Mouse (Mus musculus) intestine, embryonic 14.5 days (tissue): ENCODE data around the gene Tmprss9. TPM values are rescaled to one million over a fixed set of nuclear protein-coding genes. Genes with fewer than 3 reads are reported as not detected.

Source experiments
- ATAC-seq: fragments of 200-750 bp; cut with Nextera tagmentation; replicated peaks from 2 replicates; pipeline ENCODE4 v1.8.0; 2017; ENCODE audit warnings: low read depth, moderate number of reproducible peaks, moderate TSS enrichment, moderate library complexity; ENCODE audit not compliant: low FRiP score, low TSS enrichment
- DNase-seq: peaks from one replicate; pipeline ENCODE4 v3.0.0-alpha.2; 2018; ENCODE audit warnings: low spot score
- H3K27ac ChIP-seq: fragments of 300-500 bp; sonication (generic); 2 replicates; pipeline ENCODE4 v1.5.1; 2014; ENCODE audit warnings: low read depth, mild to moderate bottlenecking, control low read depth
- H3K27me3 ChIP-seq: fragments of 300-500 bp; sonication (generic); replicated peaks from 2 replicates; pipeline ENCODE4 v1.6.1; 2014; ENCODE audit warnings: low read length, control low read depth; ENCODE audit not compliant: control insufficient read depth, insufficient read depth
- H3K36me3 ChIP-seq: fragments of 300-500 bp; sonication (generic); 2 replicates; pipeline ENCODE4 v1.6.1; 2014; ENCODE audit warnings: low read length, control low read depth; ENCODE audit not compliant: control insufficient read depth, insufficient read depth
- H3K4me1 ChIP-seq: fragments of 300-500 bp; sonication (generic); replicated peaks from 2 replicates; pipeline ENCODE4 v1.6.1; 2014; ENCODE audit warnings: low read length, control low read depth, mixed read lengths; ENCODE audit not compliant: control insufficient read depth, insufficient read depth
- H3K4me2 ChIP-seq: fragments of 300-500 bp; sonication (generic); 2 replicates; pipeline ENCODE4 v1.6.1; 2014; ENCODE audit warnings: low read length
- H3K4me3 ChIP-seq: fragments of 300-500 bp; sonication (generic); 2 replicates; pipeline ENCODE4 v1.5.1; 2014; ENCODE audit warnings: low read depth, low read length, control low read depth, mixed read lengths
- H3K9ac ChIP-seq: fragments of 300-500 bp; sonication (generic); 2 replicates; pipeline ENCODE4 v1.6.1; 2014; ENCODE audit warnings: mild to moderate bottlenecking, low read length
- H3K9me3 ChIP-seq: fragments of 300-500 bp; sonication (generic); 2 replicates; pipeline ENCODE4 v1.6.1; 2016; ENCODE audit warnings: low read length, control low read depth; ENCODE audit not compliant: control insufficient read depth
- WGBS: fragments of 180-500 bp; shearing (Covaris S2); extraction: QIAGEN DNeasy Blood & Tissue Kit; methylation state at CpG from one replicate; pipeline ENCODE4 v1.1.7; 2014; 5-methylcytosine and 5-hydroxymethylcytosine counted together
- polyA plus RNA-seq: library from polyadenylated mRNA; unstranded; fragments of >200 nt; fragmentation: Nextera tagmentation; extraction: Ambion mirVana; gene quantifications from 2 replicates; pipeline ENCODE4 v1.2.1, GENCODE M21; 2014

Gene Tmprss9
- polyA plus RNA-seq, 1 experiment from 2014 or later: 0.04 TPM

DNA sequence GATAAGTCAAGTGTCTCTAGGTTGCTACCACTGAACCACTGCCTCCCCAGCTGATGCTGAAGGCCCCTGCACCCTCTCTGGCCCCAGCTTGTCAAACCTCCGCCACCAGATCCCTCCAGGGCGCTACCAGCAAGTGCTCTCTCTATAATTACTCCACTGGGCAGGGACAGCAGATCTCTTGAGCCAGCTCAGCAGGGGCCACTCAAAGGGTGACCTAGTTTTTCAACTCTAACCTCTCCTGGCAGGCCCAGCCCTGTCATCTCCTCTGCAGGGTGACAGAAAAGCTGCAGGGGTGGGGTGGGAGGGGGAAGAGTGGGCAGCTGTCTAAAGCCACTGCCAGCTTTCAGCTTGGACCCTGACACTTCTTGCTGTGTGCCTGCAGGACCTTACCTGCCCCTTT is 33.8 kb upstream of the Tmprss9 start:
- Histone ChIP-seq H3K36me3 (no peaks in the 10 kb centered on the region), H3K9ac (no peak overlapping the region), H3K4me2 (no peak overlapping the region), H3K4me1 (no peaks in the 10 kb centered on the region), H3K27me3 (peaks cover 56% of the 10 kb centered on the region), H3K4me3 (no peak overlapping the region), H3K27ac (no peak overlapping the region), H3K9me3 (no peaks in the 10 kb centered on the region)
- 18% methylated on average over 2 of the region's 2 CpGs for WGBS
- ATAC-seq (no peak), DNase-seq (no peak)

DNA sequence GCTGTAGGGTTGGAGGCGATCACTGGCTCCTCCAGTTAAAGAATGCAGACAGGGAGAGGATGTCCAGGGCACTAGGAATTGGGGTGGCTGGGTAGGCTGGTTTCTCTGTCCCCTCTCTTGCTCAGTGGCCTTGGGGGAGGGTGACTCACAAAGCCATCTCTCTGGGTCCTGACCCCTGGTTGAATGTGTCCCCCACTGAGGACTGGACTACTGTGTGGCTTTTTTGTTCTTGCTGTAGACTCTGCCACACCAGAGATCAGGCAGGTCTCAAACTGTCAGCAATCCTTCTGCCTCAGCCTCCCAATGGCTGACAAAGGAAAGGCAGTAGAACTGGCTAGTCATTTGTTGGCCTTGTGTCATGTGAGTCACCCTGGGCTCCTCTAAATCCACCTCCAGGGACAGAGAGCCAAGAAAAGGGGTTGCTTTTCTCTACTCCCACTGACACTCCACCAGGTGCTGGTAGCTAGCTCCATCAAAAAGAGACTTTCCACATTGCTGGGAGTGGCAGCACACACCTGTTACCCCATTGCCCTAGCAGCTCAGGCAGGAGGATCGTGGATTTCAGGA is 33.2 kb upstream of the Tmprss9 start:
- Histone ChIP-seq H3K36me3 (no peaks in the 10 kb centered on the region), H3K4me3 (no peak overlapping the region), H3K9me3 (no peaks in the 10 kb centered on the region), H3K27me3 (peaks cover 57% of the 10 kb centered on the region), H3K9ac (no peak overlapping the region), H3K4me1 (no peaks in the 10 kb centered on the region), H3K4me2 (no peak overlapping the region), H3K27ac (no peak overlapping the region)
- DNase-seq: no peak
- no peak for ATAC-seq
- WGBS: 64% methylated on average over 2 of the region's 2 CpGs

DNA sequence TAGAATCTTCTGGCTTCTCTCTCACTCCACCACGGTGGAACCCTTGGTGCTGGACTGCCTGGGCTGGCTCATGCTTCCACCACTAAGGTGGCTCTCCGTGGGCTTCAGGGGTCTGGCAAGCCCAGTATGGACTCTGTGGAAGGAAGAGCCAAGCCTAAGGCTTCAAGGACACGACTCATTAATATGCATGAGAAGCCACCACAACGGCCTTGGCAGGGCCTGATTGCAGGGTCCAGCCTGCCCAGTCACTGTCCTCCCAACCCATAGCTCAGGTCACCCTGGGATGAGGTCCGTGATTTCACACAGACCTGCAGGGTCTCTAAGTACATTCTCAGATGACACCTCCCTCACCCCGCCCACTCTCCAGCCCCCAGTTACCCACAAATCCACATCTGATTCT is 31.8 kb upstream of the Tmprss9 start:
- no peak for ATAC-seq
- Histone ChIP-seq H3K27ac (no peak overlapping the region), H3K27me3 (peaks cover 57% of the 10 kb centered on the region), H3K9me3 (no peaks in the 10 kb centered on the region), H3K4me2 (no peak overlapping the region), H3K9ac (no peak overlapping the region), H3K4me3 (no peak overlapping the region), H3K36me3 (no peaks in the 10 kb centered on the region), H3K4me1 (0 out of 2 replicates have a peak, but pooled peaks cover 4% of the 10 kb centered on the region)
- WGBS: 55% methylated on average over 6 of the region's 6 CpGs
- DNase-seq: no peak

DNA sequence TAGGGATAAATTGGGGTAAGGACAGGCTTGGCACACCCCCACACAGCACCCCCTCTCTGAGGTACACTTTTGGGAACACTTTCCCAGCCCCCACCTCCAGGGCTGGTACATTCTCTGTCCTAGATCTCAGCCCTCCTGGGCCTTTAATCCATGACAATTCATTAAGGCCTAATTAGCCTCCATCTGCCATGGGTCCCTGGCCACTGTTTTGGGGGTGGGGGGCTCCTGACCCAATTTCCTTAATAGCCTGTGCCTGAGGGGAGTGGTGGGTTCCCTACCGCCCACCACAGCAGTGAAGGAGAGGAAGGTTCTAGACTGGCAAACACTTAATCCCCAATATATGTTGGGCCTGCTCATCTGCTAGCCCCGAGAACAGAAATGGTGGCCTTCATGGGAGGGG is 30.0 kb upstream of the Tmprss9 start:
- Histone ChIP-seq H3K4me1 (0 out of 2 replicates have a peak, but pooled peaks cover 4% of the 10 kb centered on the region), H3K4me2 (no peak overlapping the region), H3K27ac (no peak overlapping the region), H3K36me3 (no peaks in the 10 kb centered on the region), H3K9me3 (no peaks in the 10 kb centered on the region), H3K9ac (no peak overlapping the region), H3K27me3 (peaks cover 50% of the 10 kb centered on the region), H3K4me3 (no peak overlapping the region)
- DNase-seq (no peak), ATAC-seq (no peak)
- WGBS: 89% methylated on average over 2 of the region's 2 CpGs

DNA sequence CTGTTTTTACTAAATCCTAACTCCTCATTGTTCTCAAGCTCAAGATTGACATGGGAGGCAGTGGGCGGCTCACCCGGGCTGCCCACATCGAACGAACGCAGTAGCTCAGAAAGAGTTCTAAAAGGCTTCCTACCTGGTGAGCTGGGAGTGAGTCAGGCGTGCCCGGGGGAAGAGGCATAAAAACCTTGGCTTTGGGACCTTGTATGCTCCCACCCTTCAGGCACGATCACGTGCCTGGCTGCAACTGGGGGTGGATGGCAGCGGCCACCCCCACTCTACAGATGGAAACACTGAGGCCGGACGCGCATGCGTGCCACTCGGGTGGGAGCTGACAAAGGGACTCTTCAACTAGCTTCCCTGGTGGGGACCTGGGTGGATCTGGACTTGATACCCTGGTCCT is 29.3 kb upstream of the Tmprss9 start:
- Histone ChIP-seq H3K36me3 (no peaks in the 10 kb centered on the region), H3K4me3 (no peak overlapping the region), H3K4me2 (no peak overlapping the region), H3K9me3 (no peaks in the 10 kb centered on the region), H3K27me3 (peaks cover 44% of the 10 kb centered on the region), H3K9ac (no peak overlapping the region), H3K27ac (no peak overlapping the region), H3K4me1 (0 out of 2 replicates have a peak, but pooled peaks cover 4% of the 10 kb centered on the region)
- ATAC-seq (no peak), DNase-seq (no peak)
- WGBS: 83% methylated on average over 15 of the region's 15 CpGs

DNA sequence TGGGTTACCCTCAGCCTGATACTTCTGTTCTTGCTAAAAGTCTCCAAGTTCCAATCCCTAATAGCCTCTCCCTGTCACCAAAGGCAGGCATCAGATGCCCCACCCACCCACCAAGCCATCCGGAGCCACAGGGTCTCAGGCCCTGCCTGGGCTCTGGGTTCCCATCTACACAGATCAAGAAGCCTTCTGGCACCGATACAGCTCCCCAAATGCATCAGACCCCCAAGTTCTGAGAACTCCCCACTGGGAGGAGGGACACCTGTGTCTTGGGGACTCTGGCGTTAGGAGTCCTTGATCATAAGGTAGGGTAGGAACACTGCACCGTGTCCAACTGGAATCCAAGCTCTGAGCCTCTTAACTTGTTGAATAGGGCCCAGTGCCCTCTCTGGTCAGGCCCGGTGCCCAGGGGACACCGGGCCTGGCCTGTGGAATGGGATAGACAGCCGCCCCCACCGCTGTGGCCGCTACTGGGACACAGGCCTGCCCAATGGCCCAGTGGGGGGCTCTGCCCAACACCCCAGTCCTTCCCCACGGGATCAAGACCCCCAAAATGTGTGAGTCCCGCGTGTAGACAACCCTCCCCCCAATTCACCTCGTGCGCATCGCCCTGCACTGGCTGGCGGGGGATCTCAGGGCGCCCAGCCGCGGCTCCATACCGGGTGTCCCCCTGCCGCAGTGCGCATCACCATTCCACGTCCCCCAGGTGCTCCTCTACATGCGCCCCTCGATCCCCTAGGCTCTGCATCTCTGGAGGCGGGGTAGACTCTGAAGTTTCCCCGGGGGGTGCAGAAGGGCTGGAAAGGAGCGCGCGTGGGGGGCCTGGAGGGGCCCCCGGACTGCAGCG is 28.3 kb upstream of the Tmprss9 start:
- peak overlapping the region; percentile 22; the same call in 1 of the 2 replicates for H3K9ac ChIP-seq
- H3K27me3 ChIP-seq: peaks cover 44% of the 10 kb centered on the region
- no peak for ATAC-seq

DNA sequence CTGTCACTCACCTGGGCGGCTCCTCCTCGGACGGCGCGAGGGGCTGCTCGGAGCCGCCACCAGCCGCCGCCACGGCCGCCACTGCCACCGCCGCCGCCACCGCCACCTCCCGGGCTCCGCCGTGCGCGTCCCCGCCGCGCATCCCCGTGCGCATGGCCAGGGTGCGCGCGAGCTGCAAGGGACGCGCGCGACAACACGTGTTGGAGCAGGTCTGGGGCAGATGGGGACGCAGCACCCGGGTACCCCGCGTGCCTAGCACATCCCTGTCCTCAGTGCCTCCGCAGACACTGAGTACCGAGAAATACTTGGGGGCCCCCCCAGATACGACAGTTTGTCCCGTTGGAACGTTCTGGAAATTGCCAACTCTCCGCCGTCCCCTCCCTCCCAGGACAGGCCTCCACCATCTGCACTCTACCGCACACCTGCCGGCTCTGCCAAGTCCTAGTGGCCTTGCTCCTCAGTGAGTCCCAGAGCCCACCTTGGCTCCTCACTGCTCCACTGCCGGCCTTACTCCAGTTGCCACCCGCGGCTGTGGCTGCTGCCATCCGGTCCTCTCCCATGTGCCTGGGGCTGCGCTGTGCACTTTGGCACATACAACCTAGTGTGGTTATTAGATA is 27.6 kb upstream of the Tmprss9 start, which contains the start of gene Lingo3:
TSS of gene Lingo3 (minus strand) at position 109 of the 617 bp plus-strand sequence.
- Histone ChIP-seq H3K9me3 (no peaks in the 10 kb centered on the region), H3K4me3 (peak within 1 kb of the TSS; percentile 35), H3K4me1 (0 out of 2 replicates have a peak, but pooled peaks cover 4% of the 10 kb centered on the region), H3K27ac (no peak within 1 kb of the TSS), H3K27me3 (peaks cover 44% of the 10 kb centered on the region), H3K36me3 (no peaks in the 10 kb centered on the region), H3K9ac (peak within 1 kb of the TSS; percentile 22; the same call in 1 of the 2 replicates), H3K4me2 (peak within 1 kb of the TSS; percentile 69)
- 6% methylated on average over 38 of the region's 51 CpGs for WGBS
- ATAC-seq: no peak
- DNase-seq: no peak

More for the DNA sequence above, 28.3 kb upstream of the Tmprss9 start:
- Histone ChIP-seq H3K36me3 (no peaks in the 10 kb centered on the region), H3K4me3 (peak overlapping the region; percentile 35), H3K9me3 (no peaks in the 10 kb centered on the region), H3K27ac (no peak overlapping the region), H3K4me2 (peak overlapping the region; percentile 69), H3K4me1 (0 out of 2 replicates have a peak, but pooled peaks cover 4% of the 10 kb centered on the region)
- no peak for DNase-seq
- WGBS: 12% methylated on average over 32 of the region's 32 CpGs

DNA sequence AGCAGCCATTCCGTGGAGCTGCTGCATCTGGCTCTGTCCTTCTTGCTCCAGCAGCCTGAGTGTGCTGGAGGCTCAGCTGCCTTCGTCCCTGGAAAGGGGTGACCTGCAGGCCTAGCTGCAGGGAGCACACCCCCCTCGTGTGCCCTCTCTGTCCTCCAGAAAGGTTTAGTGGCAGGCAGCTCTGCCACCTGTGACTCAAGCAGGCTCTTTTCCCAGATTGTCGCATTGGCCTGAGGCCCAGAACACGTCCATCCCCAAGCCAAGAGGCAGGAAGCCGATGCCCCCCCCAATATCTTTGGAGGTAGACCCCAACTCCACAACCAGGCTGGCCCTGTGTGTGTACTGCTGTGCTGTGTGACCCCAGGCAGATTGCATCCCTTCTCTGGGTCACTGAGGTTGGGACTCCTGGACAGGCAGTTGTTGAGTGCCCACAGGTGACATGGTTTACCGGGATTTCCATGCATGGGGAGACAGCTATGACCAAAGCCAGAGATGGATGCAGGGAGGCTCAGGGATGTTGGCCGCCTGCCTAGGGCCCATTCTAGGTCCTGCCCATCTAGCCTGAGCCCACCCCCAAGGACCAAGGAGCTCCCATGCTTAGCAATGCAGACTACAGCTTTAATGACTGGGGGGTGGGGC is 26.5 kb upstream of the Tmprss9 start:
- Histone ChIP-seq H3K4me1 (0 out of 2 replicates have a peak, but pooled peaks cover 4% of the 10 kb centered on the region), H3K9me3 (no peaks in the 10 kb centered on the region), H3K36me3 (no peaks in the 10 kb centered on the region), H3K9ac (no peak overlapping the region), H3K27ac (no peak overlapping the region), H3K27me3 (peaks cover 44% of the 10 kb centered on the region), H3K4me2 (no peak overlapping the region), H3K4me3 (no peak overlapping the region)
- DNase-seq (no peak), ATAC-seq (no peak)
- WGBS: 58% methylated on average over 8 of the region's 8 CpGs
